25 mouse cellular contexts compared by ENCODE assay signal in genomic region chr8:17709162-17709561, GRCm38 (mm10).
"Had no signal": no experiment of that assay in that cellular context is flagged by ENCODE, and none has a peak within 500 bp of the region (broad histone marks: within the 10 kb centered on the region; RNA-seq: fewer than 3 reads in every experiment).

No protein-coding gene starts in this region.

- ATAC-seq: hindbrain, embryonic 16.5 days; inflammation-experienced regulatory T-cells, adult 6 months; intestine, embryonic 15.5 days; intestine, postnatal 0 days had no signal

- H3K9ac ChIP-seq: heart, embryonic 13.5 days; heart, embryonic 15.5 days; hindbrain, embryonic 12.5 days; hindbrain, embryonic 14.5 days; intestine, embryonic 15.5 days; limb, embryonic 12.5 days had no signal

- H3K4me3 ChIP-seq: gastrocnemius, adult 2 months; heart, adult 2 months; heart, embryonic 13.5 days; heart, embryonic 15.5 days; hindbrain, embryonic 10.5 days; hindbrain, embryonic 12.5 days; intestine, embryonic 15.5 days; layer of hippocampus, adult 2 months; left cerebral cortex, adult 2 months; limb, embryonic 10.5 days; limb, embryonic 12.5 days had no signal

- H3K4me2 ChIP-seq: heart, embryonic 11.5 days; heart, embryonic 13.5 days; heart, embryonic 15.5 days; hindbrain, embryonic 12.5 days; hindbrain, embryonic 14.5 days; intestine, embryonic 15.5 days; limb, embryonic 12.5 days had no signal

- H3K36me3 ChIP-seq: heart, embryonic 13.5 days; heart, embryonic 15.5 days; hindbrain, embryonic 10.5 days; hindbrain, embryonic 12.5 days; intestine, embryonic 15.5 days; limb, embryonic 10.5 days; limb, embryonic 12.5 days had no signal

- H3K27me3 ChIP-seq: heart, embryonic 13.5 days; heart, embryonic 15.5 days; hindbrain, embryonic 12.5 days; intestine, embryonic 15.5 days; limb, embryonic 12.5 days had no signal

- DNase-seq: gastrocnemius, adult 2 months; gastrocnemius, postnatal 10 days; gastrocnemius, postnatal 25 days; heart, adult 2 months; heart, postnatal 4 days; kidney, adult 18-20 months; kidney, adult 8-10 months; kidney, postnatal 10 days; kidney, postnatal 25 days; kidney, postnatal 4 days; liver had no signal

- H3K27ac ChIP-seq: gastrocnemius, adult 2 months; heart, adult 2 months; heart, embryonic 13.5 days; heart, embryonic 15.5 days; hindbrain, embryonic 10.5 days; hindbrain, embryonic 12.5 days; hindbrain, embryonic 14.5 days; intestine, embryonic 15.5 days; layer of hippocampus, adult 2 months; left cerebral cortex, adult 2 months; limb, embryonic 10.5 days; limb, embryonic 12.5 days had no signal

- H3K9me3 ChIP-seq: heart, embryonic 13.5 days; heart, embryonic 15.5 days; hindbrain, embryonic 10.5 days; hindbrain, embryonic 12.5 days; intestine, embryonic 15.5 days; limb, embryonic 10.5 days; limb, embryonic 12.5 days had no signal

- H3K4me1 ChIP-seq: heart, embryonic 13.5 days; heart, embryonic 15.5 days; hindbrain, embryonic 12.5 days; intestine, embryonic 15.5 days; limb, embryonic 10.5 days; limb, embryonic 12.5 days had no signal
